Mouse (Mus musculus) left cerebral cortex, adult 11 months (tissue): ENCODE measurements around the gene Lce1j.
"Not testable (repeated sequence)": the region's sequence is repeated elsewhere in the genome, so short reads cannot be mapped to it uniquely, and the experiment has no call there.

ENCODE experiments used
- DNase-seq: peaks from one replicate; pipeline ENCODE4 v3.0.0; 2022; ENCODE audit warnings: low spot score

Gene Lce1j

GRCm38 (mm10) chr3:92790414-92790813, at the start of gene Lce1j:
Lce1j (minus strand) TSS chr3:92790514.
- no peak for DNase-seq

GRCm38 (mm10) chr3:92827108-92827507, 36.8 kb upstream of the Lce1j start, which contains the start of gene Kprp:
Kprp (minus strand) TSS chr3:92827247.
- DNase-seq = no peak

DNA sequence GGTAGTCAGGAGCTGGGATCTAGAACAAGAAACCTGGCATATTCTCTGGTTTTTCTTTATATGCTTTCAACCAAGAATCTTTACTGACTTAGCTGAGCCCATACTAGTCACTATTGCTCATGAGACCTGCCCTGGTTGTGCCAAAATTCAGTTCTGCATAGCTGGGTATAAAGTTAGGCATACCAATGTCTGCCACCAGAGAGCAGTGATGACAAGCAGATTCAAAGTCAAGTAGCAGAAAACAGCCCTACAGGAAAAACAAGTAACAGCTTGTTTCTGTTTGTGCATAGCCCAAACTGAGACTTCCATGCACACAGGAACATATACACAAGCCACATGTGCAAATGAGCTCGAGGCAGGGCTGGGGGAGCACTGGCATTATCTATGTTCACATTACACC, 35.5 kb upstream of the Lce1j start:
- DNase-seq = no peak

DNA sequence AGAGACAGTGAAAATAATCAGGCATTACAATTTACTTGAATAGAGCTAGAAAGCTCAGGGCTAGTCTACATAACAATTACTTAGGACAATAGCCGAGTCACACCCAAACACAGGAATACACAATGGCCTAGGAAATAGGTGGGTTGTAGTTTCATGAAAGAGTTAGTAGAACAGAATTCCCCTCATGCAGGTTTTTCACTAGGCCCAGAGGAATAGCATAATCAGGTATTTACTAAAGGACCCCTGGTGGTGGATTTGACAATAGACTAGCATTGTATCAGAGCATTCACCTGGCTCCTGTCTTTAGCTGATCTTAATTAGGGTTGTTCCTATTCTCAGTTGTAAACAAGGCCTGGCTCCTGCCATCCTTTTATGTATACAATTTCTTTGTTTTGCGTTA, 25.7 kb upstream of the Lce1j start:
- DNase-seq = not testable (repeated sequence)

DNA sequence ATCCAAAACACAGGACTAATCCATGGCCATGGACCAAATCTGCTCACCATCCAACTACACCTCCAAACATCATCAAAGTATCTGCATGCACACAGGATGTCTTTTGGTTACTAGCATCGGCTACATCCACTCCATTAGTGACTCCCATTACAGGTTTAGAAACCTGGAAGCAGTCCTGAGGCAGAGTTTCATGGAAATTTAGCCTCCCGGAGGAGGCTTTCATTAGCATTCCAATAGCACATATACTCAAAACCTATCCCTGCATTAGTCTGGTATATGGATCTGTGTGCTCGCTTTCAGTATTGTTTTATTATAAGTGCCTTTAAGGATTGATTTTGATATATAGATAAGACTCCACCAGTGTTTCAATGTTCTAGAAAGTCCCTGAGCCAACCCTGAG, 25.3 kb upstream of the Lce1j start:
- DNase-seq = no peak

GRCm38 (mm10) chr3:92807791-92808190, 17.5 kb upstream of the Lce1j start, which contains the start of gene Lce1k:
Lce1k (minus strand) TSS chr3:92807891.
- no peak for DNase-seq

GRCm38 (mm10) chr3:92778799-92779198, 11.5 kb downstream of the Lce1j start, which contains the start of gene Lce1i:
Lce1i (minus strand) TSS chr3:92778899.
- no peak for DNase-seq

DNA sequence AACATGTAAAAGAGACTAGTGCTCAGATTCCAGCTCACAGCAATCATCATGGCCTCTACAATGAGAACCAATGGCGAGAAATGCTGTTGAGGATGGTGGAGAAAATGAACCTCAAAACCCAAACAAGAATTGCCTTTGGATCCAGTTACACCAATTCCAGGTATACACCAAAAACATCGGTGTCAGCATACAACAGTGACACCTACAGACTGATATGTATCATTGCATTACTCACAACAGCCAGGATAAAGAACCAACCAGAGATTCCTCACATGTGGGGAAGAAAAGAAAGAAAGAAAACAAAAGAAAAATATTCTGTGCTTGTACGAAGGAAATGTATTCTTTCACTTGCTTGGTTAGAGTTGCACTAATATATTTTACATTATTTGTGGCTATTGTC, 18.7 kb downstream of the Lce1j start:
- DNase-seq = no peak

- DNase-seq = no peak
Measured at GRCm38 (mm10) chr3:92764965-92765364, 25.3 kb downstream of the Lce1j start, which contains the start of gene Lce1h. Lce1h (minus strand) TSS chr3:92765065.

DNA sequence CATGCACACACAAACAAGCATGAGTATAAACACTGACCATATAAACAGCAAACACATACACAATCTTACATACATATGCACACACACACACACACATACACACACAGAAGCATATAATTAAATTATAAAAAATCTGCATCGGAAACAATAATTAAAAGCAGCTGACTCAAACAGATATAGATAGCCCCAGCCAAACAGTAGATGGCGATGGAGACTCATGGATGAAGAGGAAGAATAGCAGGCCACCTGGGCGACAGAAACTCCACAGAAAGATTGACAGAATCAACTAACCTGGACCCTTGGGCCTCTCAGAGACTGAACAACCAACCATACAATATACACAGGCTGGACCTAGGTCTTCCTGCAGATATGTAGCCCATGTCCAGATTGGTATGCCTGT, 37.1 kb downstream of the Lce1j start:
- DNase-seq = no peak

DNA sequence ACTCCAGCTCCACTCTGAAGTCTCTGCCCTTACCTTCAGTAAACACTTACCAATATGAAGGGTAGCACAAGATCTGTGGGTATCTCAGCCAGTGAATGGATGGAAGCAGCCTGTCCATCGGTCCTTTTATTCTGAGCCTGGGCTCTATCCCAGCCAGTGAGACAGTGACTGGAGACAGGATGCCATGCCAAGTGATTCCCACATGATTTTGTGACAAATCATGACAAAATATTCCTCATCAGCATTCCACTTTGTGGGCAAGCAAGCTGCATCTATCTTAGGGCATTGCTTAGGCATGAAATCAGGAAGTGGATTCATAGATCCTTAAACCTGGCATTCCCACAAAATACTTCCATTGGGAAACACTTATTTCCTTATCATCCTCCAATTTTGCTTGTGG, 38.1 kb downstream of the Lce1j start, which contains the start of gene Lce1g:
Gene Lce1g, minus strand, starts transcription at position 101 of the 400 bp plus-strand sequence.
- no peak for DNase-seq

DNA sequence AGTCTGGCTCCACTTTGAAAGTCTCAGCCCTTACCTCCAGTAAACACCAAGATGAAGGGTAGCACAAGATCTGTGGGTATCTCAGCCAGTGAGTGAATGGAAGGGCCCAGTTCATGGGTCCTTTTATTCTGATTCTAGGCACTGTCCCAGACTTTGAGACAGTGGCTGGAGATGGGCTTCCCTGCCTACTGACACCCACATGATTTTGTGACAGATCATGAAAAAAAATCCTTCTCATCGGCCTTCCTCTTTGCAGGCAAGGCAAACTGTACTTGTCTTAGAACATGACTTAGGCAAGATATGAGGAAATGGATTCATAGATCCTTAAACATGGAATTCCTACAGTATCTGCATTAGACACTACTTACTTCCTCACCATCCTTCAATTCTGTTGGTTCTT, 51.3 kb downstream of the Lce1j start, which contains the start of gene Gm38119:
Gene Gm38119, minus strand, starts transcription at position 101 of the 400 bp plus-strand sequence.
- DNase-seq = no peak
